Mouse (Mus musculus) megakaryocyte, embryonic 14.5 days (primary cell): ENCODE measurements around the gene Paqr4.

Experiments
- FLI1 ChIP-seq: IDR thresholded peaks from 2 replicates; pipeline ENCODE4 v1.6.1; 2012; ENCODE audit warnings: low read length, inconsistent platforms, mixed read lengths
- GATA1 ChIP-seq: IDR thresholded peaks from 3 replicates; pipeline ENCODE4 v1.6.1; 2012; ENCODE audit warnings: mixed read lengths, low read length, inconsistent platforms, borderline replicate concordance

DNA sequence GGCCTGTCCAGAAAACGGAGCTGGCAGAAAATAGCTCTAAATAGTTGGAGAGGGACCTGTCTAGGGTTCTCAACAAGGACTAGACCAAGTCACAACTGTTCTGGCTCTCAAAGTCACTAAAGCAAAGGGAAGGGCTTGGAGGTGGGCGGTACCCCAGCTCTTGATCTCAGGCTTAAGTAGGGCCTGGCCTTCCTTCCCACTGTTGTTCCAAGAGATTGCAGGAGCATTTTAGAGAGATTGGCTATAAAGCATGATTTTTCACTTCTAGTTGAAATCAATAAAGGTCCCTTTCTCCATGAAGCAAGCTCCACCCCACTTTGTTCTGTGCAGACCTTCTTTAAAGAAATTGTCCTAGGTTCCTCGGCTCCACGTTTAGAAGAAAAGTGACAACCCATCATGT lies 15.2 kb downstream of the Paqr4 start:
- TF ChIP-seq GATA1 (no peak), FLI1 (no peak)
